Mouse (Mus musculus) large intestine, adult 2 months (tissue): Measurements from ENCODE around the gene Acpp. TPM values are rescaled to one million over a fixed set of nuclear protein-coding genes. Genes with fewer than 3 reads are reported as not detected.

Experiments
- DNase-seq: peaks from one replicate; pipeline ENCODE4 v3.0.0-alpha.2; 2012; ENCODE audit warnings: low read depth, low spot score
- WGBS: fragments of 180-500 bp; shearing (Covaris S2); methylation state at CpG from one replicate; pipeline ENCODE4 v1.1.7; 2018; 5-methylcytosine and 5-hydroxymethylcytosine counted together
- polyA plus RNA-seq: library from polyadenylated mRNA; depleted of rRNA; stranded (reverse); fragments of >200 nt; gene quantifications from 2 replicates; pipeline ENCODE4 v1.2.3, GENCODE M21; 2012; rRNA removed

Gene Acpp
- polyA plus RNA-seq, 1 experiment, result 5.5 TPM

GRCm38 (mm10) chr9:104260306-104260705, 77.2 kb downstream of the Acpp start:
- DNase-seq, result no peak
- 33% methylated on average over 4 of the region's 4 CpGs for WGBS

DNA sequence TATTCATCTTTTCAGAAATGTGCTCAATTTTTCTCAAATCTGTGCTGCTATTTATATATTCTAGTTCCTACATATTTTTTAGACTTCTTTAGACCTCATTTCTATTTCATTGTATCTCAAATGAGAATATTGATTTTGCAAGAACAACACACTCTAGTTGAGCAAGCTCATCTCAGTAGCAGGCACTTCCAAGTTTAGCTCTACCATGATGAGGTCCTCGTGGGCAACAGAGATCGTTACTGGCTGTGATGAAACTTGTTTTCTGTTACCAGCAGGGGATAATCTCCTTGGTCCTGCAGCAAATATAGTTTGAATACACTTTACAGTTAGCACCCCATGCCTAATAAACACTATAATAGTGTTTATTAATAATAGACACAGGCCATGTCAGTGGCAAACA, 81.5 kb downstream of the Acpp start:
- 76% methylated on average over 2 of the region's 2 CpGs for WGBS
- DNase-seq, result no peak

GRCm38 (mm10) chr9:104254408-104255180, 83.0 kb downstream of the Acpp start:
- whole genome bisulfite sequencing, result 65% methylated on average over 9 of the region's 9 CpGs
- DNase-seq, result no peak

- WGBS, result 94% methylated on average over 3 of the region's 3 CpGs
- DNase-seq, result no peak
Observed at GRCm38 (mm10) chr9:104252637-104253036, 84.9 kb downstream of the Acpp start.

DNA sequence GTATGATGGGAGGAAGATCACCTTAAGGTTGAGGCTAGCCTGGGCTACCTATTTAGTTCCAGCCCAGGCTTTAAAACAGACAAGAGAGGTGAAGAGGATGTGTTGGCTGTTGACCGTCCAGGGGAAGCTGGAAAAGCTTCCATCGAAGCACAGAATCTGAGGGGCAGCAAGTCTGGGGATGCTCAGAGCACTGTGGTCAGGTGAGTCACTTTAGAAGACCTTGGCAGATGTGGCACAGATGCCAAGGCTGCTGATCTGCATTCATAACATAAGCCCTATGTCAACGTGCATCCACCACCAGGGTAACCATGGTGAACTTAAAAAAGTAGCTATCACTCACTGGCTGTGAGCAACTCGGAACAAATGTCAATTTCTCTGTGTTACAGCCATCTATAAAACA, 85.9 kb downstream of the Acpp start:
- 67% methylated on average over 4 of the region's 4 CpGs for WGBS
- DNase-seq, result no peak

GRCm38 (mm10) chr9:104251111-104251510, 86.4 kb downstream of the Acpp start:
- 26% methylated on average over 8 of the region's 8 CpGs for WGBS

DNA sequence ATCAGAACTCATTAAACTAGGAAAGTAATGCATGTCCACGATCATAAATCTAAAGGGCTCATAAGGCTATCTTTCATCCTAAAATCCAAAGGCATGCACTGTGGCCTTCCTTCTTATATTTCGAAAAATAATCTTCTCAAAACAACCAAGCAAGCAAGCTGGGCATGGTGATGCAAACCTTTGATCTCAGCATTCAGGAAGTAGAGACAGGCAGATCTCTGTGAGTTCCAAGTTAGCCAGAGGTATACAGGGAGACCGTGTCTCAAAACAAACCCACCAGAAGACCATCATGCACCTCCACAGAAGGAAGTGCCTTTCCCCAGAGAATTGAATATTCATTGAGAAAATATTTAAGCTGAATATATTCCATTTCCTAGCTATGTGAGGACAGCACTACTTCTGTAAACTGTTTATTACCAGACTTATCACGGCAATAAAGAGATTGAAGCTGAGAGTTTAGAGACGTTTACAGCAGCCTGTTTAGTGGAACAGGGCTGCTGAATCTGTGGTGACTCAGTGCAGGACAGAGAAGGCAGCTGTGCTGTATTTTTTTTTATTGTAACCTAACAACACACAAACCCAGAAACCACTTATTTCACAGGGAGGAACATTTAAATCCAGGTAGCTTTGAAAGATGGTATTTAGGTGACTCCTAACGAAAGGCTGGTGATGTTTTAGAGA, 90.1 kb downstream of the Acpp start:
- DNase-seq, result no peak
- 14% methylated on average over 6 of the region's 6 CpGs for WGBS

More at GRCm38 (mm10) chr9:104251111-104251510, 86.4 kb downstream of the Acpp start:
- no peak for DNase-seq

DNA sequence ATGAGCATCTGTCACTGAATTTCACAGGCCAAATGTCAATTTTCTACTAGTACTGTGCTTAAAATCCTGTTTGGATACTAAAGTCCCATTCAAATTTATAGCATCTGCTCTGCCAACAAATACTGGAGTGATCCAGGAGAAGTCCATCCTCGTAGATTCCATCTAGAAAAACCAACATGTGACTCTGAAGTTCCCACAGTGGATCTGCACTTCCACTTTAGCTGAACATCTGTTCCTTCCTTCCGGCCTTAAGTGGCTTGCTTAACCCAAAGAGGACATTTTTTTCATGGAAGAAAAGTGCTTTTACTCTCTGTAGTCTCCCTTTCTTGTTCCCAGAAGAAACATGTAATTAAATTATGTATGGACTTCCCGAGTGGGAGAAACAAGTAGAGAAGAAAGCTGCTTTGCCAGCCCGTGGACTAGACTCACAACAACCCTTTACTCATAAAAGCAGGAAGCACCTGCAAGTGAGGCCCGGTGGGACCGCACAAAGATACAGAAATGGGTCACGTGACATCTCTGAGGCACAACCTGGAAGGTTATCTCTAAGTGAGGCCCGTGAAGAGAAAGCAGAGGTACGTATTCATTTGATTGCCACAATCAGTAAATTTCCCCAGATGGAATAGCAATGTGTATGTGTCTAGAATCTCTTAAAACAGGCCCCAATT, 93.6 kb downstream of the Acpp start:
- DNase-seq, result no peak
- WGBS, result 60% methylated on average over 9 of the region's 9 CpGs

- no peak for DNase-seq
- 89% methylated on average over 7 of the region's 7 CpGs for WGBS
Observed at GRCm38 (mm10) chr9:104240146-104240545, 97.4 kb downstream of the Acpp start.

GRCm38 (mm10) chr9:104239076-104239475, 98.5 kb downstream of the Acpp start:
- DNase-seq, result no peak
- WGBS, result 89% methylated on average over 8 of the region's 8 CpGs

Other genes starting within 250 kb of the Acpp start
- gene Ackr4, start 210.8 kb downstream of the Acpp start, polyA plus RNA-seq, result 8.1 and 10.3 TPM in 2 replicates
- 41.8 and 57.9 TPM in 2 replicates for gene Dnajc13, start 74.8 kb downstream of the Acpp start, polyA plus RNA-seq
- 0.24 and 0.34 TPM in 2 replicates for gene Cpne4, start 209.5 kb upstream of the Acpp start, polyA plus RNA-seq